Mouse (Mus musculus) liver, embryonic 18 days (tissue): Measurements from ENCODE around the gene Cckbr. TPM values are rescaled to one million over a fixed set of nuclear protein-coding genes. Genes with fewer than 3 reads are reported as not detected.

Source experiments
- polyA plus RNA-seq: library from polyadenylated mRNA; depleted of rRNA; stranded (reverse); fragments of >200 nt; gene quantifications from 2 replicates; pipeline ENCODE4 v1.2.3, GENCODE M21; 2012; rRNA removed

Gene Cckbr
- polyA plus RNA-seq: not detected in 2 replicates

GRCm38 (mm10) chr7:105425424-105426043, at the start of gene Cckbr:
TSS of gene Cckbr (plus strand) at chr7:105425731.

DNA sequence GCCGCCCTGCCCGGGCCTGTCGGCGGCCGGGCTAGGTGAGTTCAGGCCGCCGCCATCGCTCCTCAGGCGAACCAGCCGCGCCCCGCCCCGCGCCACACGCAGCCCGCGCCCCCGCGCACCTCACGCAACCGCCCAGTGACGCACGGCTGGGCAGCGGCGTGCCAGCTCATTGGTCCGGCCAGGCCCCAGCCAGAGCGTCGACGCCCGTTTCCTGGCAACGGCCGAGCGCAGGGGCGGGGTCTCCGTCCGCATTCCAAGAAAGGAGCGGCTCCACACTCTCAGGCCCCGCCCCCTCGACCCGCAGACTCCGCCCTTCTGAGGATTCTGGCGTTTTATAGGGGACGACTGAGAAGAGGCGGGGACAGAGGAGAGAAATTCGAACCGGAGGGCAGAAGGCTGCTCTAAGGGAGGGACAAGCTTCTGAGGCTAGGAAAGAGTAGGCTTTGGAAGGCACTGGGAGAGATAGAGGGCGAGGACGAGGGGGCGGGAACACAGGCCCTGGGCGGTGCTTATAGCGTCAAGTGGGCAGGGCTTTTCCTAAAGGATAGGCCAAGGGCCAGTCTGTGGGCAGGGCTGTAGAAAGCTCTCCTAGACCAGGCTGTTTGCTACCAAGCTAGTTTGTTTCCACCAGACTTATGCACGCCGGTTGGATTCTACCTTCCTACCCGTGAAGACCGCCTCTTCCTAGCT, 25.5 kb upstream of the Cckbr start, which contains the start of gene Fam160a2:
TSS of gene Fam160a2 (minus strand) at position 120 of the 690 bp plus-strand sequence.

GRCm38 (mm10) chr7:105404268-105404667, 21.3 kb upstream of the Cckbr start, which contains the start of gene Cnga4:
TSS of gene Cnga4 (plus strand) at chr7:105404568.

DNA sequence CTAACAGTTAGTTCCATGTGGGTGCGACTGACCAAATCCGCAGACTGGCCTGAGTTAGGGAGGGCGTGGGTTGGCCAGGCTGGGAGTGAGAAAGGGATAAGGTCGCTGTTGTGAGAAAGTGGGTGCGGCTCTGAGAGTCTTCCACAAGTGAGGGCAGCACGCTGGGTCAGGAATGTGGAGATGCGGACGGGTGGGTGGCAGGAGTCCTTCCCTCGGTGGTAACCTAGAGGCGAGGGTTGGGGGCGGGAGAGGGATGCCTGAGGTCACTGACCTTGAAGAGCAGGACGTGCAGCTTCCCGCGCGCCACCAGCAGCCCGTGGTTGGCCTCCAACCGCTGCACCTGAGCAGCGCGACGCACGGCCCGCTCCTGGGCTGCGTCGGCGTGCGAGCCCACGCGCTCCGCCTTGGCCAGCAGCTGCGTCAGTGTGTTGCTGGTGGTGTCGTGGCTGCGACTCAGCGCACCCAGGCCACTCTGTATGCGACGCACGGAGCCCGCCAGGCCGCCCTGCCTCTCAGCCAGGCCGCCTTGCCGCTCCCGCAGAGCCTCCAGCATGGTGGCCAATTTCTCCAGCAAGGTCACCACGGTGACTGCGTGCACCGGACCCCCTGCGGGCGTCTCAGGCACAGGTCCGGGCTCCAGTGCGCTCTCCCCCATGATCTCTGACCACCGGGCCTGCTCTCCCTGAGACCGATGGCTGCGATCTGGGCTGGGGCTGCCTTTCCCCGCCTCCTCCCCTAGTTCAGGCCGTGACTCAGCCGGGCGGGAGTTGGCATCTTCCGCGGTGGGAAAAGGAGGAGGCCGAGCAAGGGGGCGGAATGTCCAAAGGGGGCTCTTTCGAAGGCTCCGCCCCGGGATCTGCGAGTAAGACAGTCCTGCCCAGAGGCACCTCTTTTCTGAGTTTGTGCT, 56.2 kb downstream of the Cckbr start, which contains the start of gene Cavin3:
TSS of gene Cavin3 (minus strand) at position 796 of the 907 bp plus-strand sequence.

Other genes with a start within 250 kb of the Cckbr start
- not detected in 2 replicates for gene Olfr685, start 239.7 kb upstream of the Cckbr start, polyA plus RNA-seq
- not detected in 2 replicates for gene Olfr686, start 218.2 kb upstream of the Cckbr start, polyA plus RNA-seq
- gene Olfr688, start 137.6 kb upstream of the Cckbr start, polyA plus RNA-seq: not detected in 2 replicates
- not detected in 2 replicates for gene Olfr689, start 114.6 kb upstream of the Cckbr start, polyA plus RNA-seq
- not detected in 2 replicates for gene Olfr690, start 91.6 kb upstream of the Cckbr start, polyA plus RNA-seq
- not detected in 2 replicates for gene Olfr691, start 83.5 kb upstream of the Cckbr start, polyA plus RNA-seq
- gene Olfr692, start 57.5 kb upstream of the Cckbr start, polyA plus RNA-seq: not detected in 2 replicates
- gene Gm5901, start 50.7 kb upstream of the Cckbr start, polyA plus RNA-seq: not detected in 2 replicates
- 11.2 and 15.3 TPM in 2 replicates for gene Fam160a2, start 25.7 kb upstream of the Cckbr start, polyA plus RNA-seq
- gene Cnga4, start 21.2 kb upstream of the Cckbr start, polyA plus RNA-seq: 0.02 and 0.04 TPM in 2 replicates
- gene Cavin3, start 56.6 kb downstream of the Cckbr start, polyA plus RNA-seq: 4.1 and 4.9 TPM in 2 replicates
- 12.1 and 14.5 TPM in 2 replicates for gene Smpd1, start 128.6 kb downstream of the Cckbr start, polyA plus RNA-seq
- 1.8 and 2.2 TPM in 2 replicates for gene Apbb1, start 155.9 kb downstream of the Cckbr start, polyA plus RNA-seq
- gene Hpx, start 174.4 kb downstream of the Cckbr start, polyA plus RNA-seq: 798 and 850 TPM in 2 replicates
- gene Trim3, start 207.8 kb downstream of the Cckbr start, polyA plus RNA-seq: 6.6 and 8.1 TPM in 2 replicates
- 70.9 and 75.0 TPM in 2 replicates for gene Timm10b, start 214.3 kb downstream of the Cckbr start, polyA plus RNA-seq
- 15.7 and 16.9 TPM in 2 replicates for gene Arfip2, start 214.7 kb downstream of the Cckbr start, polyA plus RNA-seq
- 81.8 and 86.1 TPM in 2 replicates for gene Gm45799, start 214.8 kb downstream of the Cckbr start, polyA plus RNA-seq
- gene Dnhd1, start 225.1 kb downstream of the Cckbr start, polyA plus RNA-seq: 0.95 and 1.00 TPM in 2 replicates